Mouse (Mus musculus): ENCODE data around the gene Atp5s.

- TF ChIP-seq MAX (IDR thresholded peaks at IDR 0.05; ENCODE audit: low read depth) (no peak), POLR2A (IDR thresholded peaks at IDR 0.05; ENCODE audit: insufficient read length, low read depth) (no peak), TCF12 (IDR thresholded peaks at IDR 0.05; ENCODE audit: insufficient read depth, poor library complexity, severe bottlenecking) (no peak), USF1 (IDR thresholded peaks at IDR 0.05; ENCODE audit: low read depth) (no peak), SRF (IDR thresholded peaks at IDR 0.05; ENCODE audit: control insufficient read depth, insufficient read length, low read depth) (no peak), E2F4 (IDR thresholded peaks at IDR 0.05; ENCODE audit: insufficient read depth) (no peak), MYOG (IDR thresholded peaks at IDR 0.05; ENCODE audit: control insufficient read depth in 1 of 3, insufficient read depth in 1 of 3, insufficient read length in 2 of 3, low read depth in 2 of 3) (no peak), CEBPB (IDR thresholded peaks at IDR 0.05; ENCODE audit: insufficient read depth, poor library complexity, severe bottlenecking) (no peak), POLR2AphosphoS2 (IDR thresholded peaks at IDR 0.05; ENCODE audit: insufficient read length, low read depth) (no peak), TCF3 (IDR thresholded peaks at IDR 0.05; ENCODE audit: insufficient read length, low read depth) (no peak)
These were observed 32.8 kb downstream of the Atp5s start for GRCm38 (mm10) chr12:69757418-69758141.
